Mouse (Mus musculus) lung, postnatal 0 days (tissue): ENCODE measurements at regions not wholly inside any gene's neighbourhood (a gene's known extent, or its start where the extent isn't known, plus 50 kb on each side); places are given as distances from the start of the nearest gene placed in this dataset.

Experiments
- CTCF ChIP-seq: IDR thresholded peaks from 2 replicates; pipeline ENCODE4 v1.5.1; 2016; ENCODE audit warnings: antibody characterized with exemption, mild to moderate bottlenecking
- EP300 ChIP-seq: IDR thresholded peaks from 2 replicates; pipeline ENCODE4 v1.6.1; 2016; ENCODE audit warnings: antibody characterized with exemption, mild to moderate bottlenecking, control low read depth

- no peak for TF ChIP-seq CTCF
- TF ChIP-seq EP300 = no peak
Observed at GRCm38 (mm10) chr15:96204187-96204586, 83.1 kb upstream of the Arid2 start.
